Mouse (Mus musculus) testis, adult 10 weeks (tissue): ENCODE results near the gene Pcdh8. TPM values are rescaled to one million over a fixed set of nuclear protein-coding genes. Genes with fewer than 3 reads are reported as not detected.

Experiments used
- polyA plus RNA-seq: library from polyadenylated mRNA; stranded (reverse); fragments of 350-450 nt; fragmentation: Illumina TruSeq; extraction: RNeasy Lipid Tissue Mini Kit (QIAGEN cat#74804); gene quantifications from one replicate; pipeline ENCODE4 v1.2.3, GENCODE M21; 2014; ENCODE audit warnings: low read depth, low replicate concordance

Gene Pcdh8
- 0.17 TPM for polyA plus RNA-seq

DNA sequence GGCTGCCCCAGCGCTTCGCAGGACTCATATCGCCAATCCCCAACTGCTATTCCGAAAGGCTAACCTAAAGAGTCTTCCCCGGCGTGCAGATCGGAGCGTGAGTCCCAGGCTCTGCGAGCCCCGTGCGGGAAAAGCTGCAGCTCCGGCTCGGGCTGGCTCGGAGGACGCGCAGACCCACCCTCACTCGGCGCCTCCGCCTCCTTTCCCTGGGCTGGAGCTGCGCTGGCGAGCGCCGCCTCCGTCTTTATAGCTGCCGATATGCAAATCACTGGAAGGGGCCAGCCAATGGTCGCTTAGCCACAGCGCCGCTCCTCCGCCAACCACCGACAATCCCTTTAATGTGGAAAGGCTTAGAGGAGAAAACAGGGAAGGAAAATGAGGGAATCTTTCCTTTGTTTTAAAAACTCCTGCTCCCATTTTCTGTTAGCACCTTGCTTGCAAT, at the start of gene Pcdh8:
TSS of gene Pcdh8 (minus strand) at position 219 of the 442 bp plus-strand sequence.

Other genes with a start within 250 kb of the Pcdh8 start
- gene Sugt1, start 183.6 kb downstream of the Pcdh8 start, polyA plus RNA-seq: 416 TPM
- 1.6 TPM for gene Cnmd, start 109.1 kb downstream of the Pcdh8 start, polyA plus RNA-seq
- 0.18 TPM for gene Olfm4, start 212.8 kb upstream of the Pcdh8 start, polyA plus RNA-seq